Mouse (Mus musculus) cerebellum, adult (tissue): Measurements from ENCODE around the gene Sept8.
"Not testable (repeated sequence)": the region's sequence is repeated elsewhere in the genome, so short reads cannot be mapped to it uniquely, and the experiment has no call there.

ENCODE experiments used
- ATAC-seq: cut with Nextera tagmentation; 2 replicates; pipeline ENCODE4 v1.9.2; 2017; ENCODE audit warnings: mild to moderate bottlenecking, moderate library complexity, mixed read lengths; ENCODE audit not compliant: insufficient number of reproducible peaks, low FRiP score, low TSS enrichment

The Sept8 gene

GRCm38 (mm10) chr11:53523545-53524405 is 4.7 kb downstream of the Sept8 start:
- no peak for ATAC-seq

- ATAC-seq, result no peak
Measured at GRCm38 (mm10) chr11:53524905-53525304, 5.8 kb downstream of the Sept8 start.

- ATAC-seq, result no peak
Measured at GRCm38 (mm10) chr11:53525461-53525860, 6.4 kb downstream of the Sept8 start.

- no peak for ATAC-seq
Measured at GRCm38 (mm10) chr11:53528397-53529252, 9.6 kb downstream of the Sept8 start.

GRCm38 (mm10) chr11:53529253-53529557 is 10.1 kb downstream of the Sept8 start:
- ATAC-seq, result no peak; the same call in 1 of the 2 replicates

- no peak for ATAC-seq
Measured at GRCm38 (mm10) chr11:53530001-53530400, 10.9 kb downstream of the Sept8 start.

- no peak for ATAC-seq
Measured at GRCm38 (mm10) chr11:53531578-53532230, 12.6 kb downstream of the Sept8 start.

DNA sequence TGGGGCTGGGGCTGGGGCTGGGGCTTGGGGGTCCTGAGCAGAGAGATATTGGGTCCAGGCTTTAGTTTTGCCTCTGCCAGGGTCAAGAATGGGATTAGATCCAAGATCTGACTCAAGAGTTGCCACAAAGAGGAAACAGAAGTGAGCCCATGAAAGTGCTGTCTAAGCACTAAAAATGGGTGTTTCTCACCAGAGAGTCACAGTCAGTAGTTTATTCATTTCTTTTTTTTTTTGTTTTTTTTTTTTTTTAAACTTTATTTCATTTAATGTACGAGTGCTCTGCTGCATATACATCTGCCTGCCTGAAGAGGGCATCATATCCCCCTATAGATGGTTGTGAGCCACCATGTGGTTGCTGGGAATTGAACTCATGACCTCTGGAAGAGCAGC is 13.2 kb downstream of the Sept8 start:
- no peak for ATAC-seq

DNA sequence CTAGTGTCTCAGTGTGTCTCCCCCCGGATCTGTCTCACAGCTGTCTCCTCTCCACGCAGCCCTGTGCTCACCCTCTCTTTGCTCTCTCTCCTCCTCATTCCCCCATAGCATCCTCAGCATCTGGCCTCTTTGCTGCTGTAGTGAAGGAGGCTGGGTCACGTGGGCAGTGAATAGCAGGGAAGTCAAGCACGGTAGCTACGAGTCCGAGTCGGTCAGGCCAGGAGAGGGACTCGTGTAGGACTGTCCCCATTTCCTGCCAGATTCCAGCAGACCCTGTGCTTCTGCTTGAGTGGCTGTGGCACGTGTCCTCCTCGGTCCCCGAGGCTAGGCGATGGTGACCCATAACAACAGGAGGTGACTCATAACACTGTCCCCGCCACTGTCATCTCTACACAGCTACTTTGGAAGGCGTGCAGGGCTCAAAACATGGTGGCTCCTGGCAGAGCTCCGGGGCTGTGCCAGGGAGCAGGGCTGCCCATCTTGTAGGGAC is 20.0 kb downstream of the Sept8 start:
- no peak for ATAC-seq

DNA sequence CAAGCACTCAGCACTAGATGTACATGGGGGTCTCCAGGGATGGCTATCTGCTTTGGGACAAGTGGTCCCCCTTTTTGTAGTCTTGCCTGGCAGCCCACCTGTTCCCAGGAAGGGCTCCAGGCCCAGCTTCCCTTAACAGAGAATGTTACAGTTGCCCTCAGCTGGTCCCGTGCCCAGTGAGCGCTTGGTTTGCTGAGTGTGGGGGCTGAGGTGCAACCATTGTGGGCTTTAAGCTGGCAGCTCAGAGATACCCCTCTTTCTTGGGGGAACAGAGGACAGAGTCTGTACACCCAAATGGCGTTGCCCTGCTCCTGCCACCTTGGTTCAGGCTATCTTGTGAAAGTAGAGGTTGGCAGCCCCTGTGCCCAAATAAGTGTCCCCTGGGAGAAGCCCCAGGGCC is 21.3 kb downstream of the Sept8 start:
- no peak for ATAC-seq

DNA sequence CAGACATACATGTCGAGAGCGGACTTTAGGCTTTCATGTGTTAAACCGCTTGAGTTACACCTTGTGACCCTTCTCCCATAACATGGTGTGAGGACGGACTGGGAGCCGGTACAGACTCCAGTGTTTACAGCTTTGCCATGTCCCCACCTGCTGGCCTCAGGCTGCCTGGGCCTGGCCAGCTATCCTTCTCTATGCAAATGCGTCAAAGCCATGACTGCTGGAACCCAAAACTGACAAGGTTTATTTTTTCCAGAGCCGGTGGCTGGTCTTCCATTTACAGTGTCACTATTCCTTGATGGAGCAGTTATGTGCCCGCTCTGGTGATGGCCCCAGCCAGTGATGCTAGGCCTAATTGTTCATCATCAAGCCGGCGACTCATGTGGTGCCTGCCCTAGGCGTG is 22.2 kb downstream of the Sept8 start:
- no peak for ATAC-seq

GRCm38 (mm10) chr11:53543021-53543420 is 24.0 kb downstream of the Sept8 start:
- ATAC-seq, result no peak

- ATAC-seq, result 0 out of 2 replicates have a peak, but pooled peaks have one; percentile 17
Measured at GRCm38 (mm10) chr11:53546271-53546670, 27.2 kb downstream of the Sept8 start.

GRCm38 (mm10) chr11:53547566-53547965 is 28.5 kb downstream of the Sept8 start:
- ATAC-seq, result no peak

DNA sequence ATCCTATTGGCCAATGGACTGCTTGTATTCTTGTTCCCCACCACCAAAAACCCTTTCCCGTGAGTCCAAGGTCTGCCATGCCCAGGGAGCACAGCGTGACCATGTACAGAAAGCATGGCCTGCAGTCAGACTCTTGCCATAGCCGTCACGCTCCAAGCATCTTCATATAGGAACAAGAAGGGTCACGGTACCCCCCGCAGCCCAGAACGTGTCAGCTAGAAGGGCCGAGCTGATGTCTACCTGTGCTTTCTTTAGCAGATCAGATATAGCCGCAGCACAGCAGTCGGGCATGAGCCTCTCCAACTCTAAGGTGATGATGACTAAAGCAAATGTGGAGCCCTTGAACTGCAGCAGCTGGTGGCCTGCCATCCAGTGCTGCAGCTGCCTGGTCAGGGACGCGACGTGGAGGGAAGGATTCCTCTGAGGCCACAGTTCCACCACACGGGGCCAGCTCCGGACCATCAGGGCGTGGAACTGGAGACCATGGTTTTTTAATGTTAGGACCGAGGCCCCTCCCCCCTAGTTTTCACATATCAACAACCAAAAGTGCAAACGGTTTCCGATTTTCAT is 29.1 kb downstream of the Sept8 start:
- no peak for ATAC-seq

- ATAC-seq, result no peak
Measured at GRCm38 (mm10) chr11:53550714-53551113, 31.7 kb downstream of the Sept8 start.

DNA sequence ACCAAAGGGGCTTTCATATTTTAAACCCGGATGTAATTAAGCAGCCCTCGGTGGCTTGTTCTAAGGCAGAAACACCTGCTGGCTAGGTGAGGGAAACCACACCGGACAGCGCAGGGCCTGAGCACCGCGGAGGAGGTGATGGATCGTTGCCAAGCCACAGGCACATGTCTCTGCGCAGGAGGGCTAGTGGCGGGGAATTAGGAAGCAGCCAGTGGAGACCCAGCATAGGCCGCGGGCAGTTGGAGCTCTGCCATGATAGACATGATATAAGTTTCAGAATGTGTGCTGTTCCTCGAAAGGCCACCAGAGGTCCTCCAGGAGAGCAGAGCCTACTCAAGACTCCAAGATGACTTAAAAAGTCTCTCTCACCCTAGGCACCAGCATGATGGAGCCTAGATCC is 32.7 kb downstream of the Sept8 start:
- peak; percentile 73; the same call in 1 of the 2 replicates for ATAC-seq

DNA sequence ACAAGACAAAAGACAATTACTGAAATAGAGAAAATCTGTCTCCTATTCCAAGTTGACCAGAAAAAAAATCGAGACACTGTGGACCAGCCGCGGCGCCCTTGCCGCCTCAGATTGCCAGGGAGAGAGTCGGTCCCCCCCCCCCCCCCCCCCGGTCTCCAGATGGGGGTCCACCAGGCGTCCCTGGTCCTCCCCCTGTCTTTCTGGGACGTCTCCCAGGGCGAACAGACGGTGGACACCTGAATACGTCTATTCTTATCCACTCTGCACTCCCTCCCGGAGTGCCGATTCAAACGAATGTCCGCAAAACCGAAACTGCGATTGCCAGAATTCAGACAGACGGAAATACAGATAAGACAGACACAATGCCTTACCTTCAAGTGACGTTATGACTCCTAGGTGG is 37.5 kb downstream of the Sept8 start:
- ATAC-seq, result not testable (repeated sequence)

- not testable (repeated sequence) for ATAC-seq
Measured at GRCm38 (mm10) chr11:53557992-53558391, 38.9 kb downstream of the Sept8 start.

DNA sequence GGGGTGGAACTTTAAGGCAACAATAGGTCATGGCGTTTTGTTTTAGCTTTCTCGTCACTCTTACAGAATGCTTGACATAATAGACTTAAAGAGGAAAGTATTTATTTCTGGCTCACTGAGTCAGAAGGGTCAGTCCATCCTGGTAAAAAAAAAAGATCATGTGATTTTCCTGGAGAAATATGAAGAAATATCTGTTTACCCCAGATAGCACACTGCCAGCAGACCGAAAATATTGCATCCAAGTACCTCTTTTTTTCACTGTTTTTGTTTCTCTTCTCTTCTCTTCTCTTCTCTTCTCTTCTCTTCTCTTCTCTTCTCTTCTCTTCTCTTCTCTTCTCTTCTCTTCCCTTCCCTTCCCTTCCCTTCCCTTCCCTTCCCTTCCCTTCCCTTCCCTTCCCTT is 40.9 kb downstream of the Sept8 start:
- not testable (repeated sequence) for ATAC-seq
